Mouse (Mus musculus): ENCODE data around the gene Mylk2. TPM values are rescaled to one million over a fixed set of nuclear protein-coding genes. Genes with fewer than 3 reads are reported as not detected.

Mylk2 gene
- polyA plus RNA-seq, 2 experiments: not detected

DNA sequence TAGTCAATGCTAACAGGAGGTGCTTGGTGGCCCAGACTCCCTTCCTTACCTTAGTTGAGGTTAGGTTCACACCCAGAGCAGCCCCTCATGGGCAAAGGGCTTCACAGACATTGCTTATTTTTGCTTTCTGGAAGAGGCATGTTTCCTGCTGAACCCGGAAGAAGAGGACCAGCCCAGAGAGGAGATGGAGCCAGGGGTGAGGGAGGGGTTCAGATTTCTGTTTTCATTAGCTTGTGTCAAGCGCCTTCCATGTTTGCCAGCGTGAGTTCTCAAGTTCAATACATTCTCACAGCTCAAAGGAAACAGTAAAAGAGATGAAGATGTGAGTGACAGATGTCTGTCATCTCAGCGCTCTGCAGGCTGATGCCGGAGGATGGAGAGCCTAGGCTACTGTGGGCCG is 1.3 kb upstream of the Mylk2 start:
- Histone ChIP-seq H3K9me3 (ENCODE audit: control insufficient read depth, low read length) (no peaks in the 10 kb centered on the region), H3K27ac (no peak overlapping the region), H3K9ac (replicated peaks) (no peak overlapping the region), H3K27me3 (ENCODE audit: control insufficient read depth, insufficient read depth, low read length) (peaks cover 18% of the 10 kb centered on the region), H3K4me3 (ENCODE audit: insufficient read depth in 1 of 2, low read depth in 2 of 2, low read length in 2 of 2) (no peak overlapping the region), H3K4me1 (replicated peaks; ENCODE audit: control insufficient read depth in 2 of 2, insufficient read depth in 2 of 2, low read length in 1 of 2) (peaks cover 0 to 2% of the 10 kb centered on the region in 2 experiments; a peak in 1 of 4 replicates), H3K36me3 (replicated peaks; ENCODE audit: control insufficient read depth, insufficient read depth, low read depth) (no peaks in the 10 kb centered on the region), H3K4me2 (ENCODE audit: low read depth) (no peak overlapping the region)
- WGBS (ENCODE audit: insufficient replicate concordance): 68% methylated on average over 6 of the region's 6 CpGs
- no peak for TF ChIP-seq EP300 (IDR thresholded peaks at IDR 0.05; ENCODE audit: low read depth)
- TF ChIP-seq CTCF (IDR thresholded peaks at IDR 0.05; ENCODE audit: low read depth): no peak
- no peak for DNase-seq (ENCODE audit: low read depth in 3 of 3, low spot score in 3 of 3)
- no peak for ATAC-seq (ENCODE audit: insufficient read depth)

DNA sequence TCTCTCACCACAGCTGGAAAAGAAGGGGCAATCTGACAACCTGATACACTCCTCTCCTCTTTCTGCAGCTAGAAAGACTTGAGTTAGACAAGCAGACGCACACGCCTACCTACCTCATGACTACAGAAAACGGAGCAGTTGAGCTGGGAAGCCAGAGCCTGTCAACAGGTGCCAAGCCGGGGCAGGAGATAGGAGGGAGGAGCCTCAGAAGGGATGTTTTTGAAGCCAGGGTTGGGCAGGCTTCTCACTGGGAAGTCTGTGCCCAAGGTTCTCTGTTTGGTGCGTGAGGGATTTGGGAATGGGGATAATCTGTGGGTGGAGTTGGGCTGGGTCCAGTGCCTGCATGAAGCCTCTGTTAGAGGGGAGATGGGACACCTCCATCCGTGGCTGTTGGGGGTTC is 280 bp downstream of the Mylk2 start:
- DNase-seq (ENCODE audit: low read depth in 3 of 3, low spot score in 3 of 3) (no peak), ATAC-seq (ENCODE audit: insufficient read depth) (no peak)
- Histone ChIP-seq H3K4me2 (ENCODE audit: low read depth) (no peak overlapping the region), H3K4me1 (replicated peaks; ENCODE audit: control insufficient read depth in 2 of 2, insufficient read depth in 2 of 2, low read length in 1 of 2) (peaks cover 0 to 2% of the 10 kb centered on the region in 2 experiments; a peak in 1 of 4 replicates), H3K4me3 (ENCODE audit: insufficient read depth in 1 of 2, low read depth in 2 of 2, low read length in 2 of 2) (no peak overlapping the region), H3K27me3 (ENCODE audit: control insufficient read depth, insufficient read depth, low read length) (peaks cover 18% of the 10 kb centered on the region), H3K9me3 (ENCODE audit: control insufficient read depth, low read length) (no peaks in the 10 kb centered on the region), H3K36me3 (replicated peaks; ENCODE audit: control insufficient read depth, insufficient read depth, low read depth) (no peaks in the 10 kb centered on the region), H3K9ac (replicated peaks) (no peak overlapping the region), H3K27ac (no peak overlapping the region)
- no peak for TF ChIP-seq EP300 (IDR thresholded peaks at IDR 0.05; ENCODE audit: low read depth)
- no peak for TF ChIP-seq CTCF (IDR thresholded peaks at IDR 0.05; ENCODE audit: low read depth)
- WGBS (ENCODE audit: insufficient replicate concordance): 29% methylated on average over 6 of the region's 6 CpGs

GRCm38 (mm10) chr2:152913471-152913870 is 2.3 kb downstream of the Mylk2 start:
- no peaks in the 10 kb centered on the region for H3K9me3 ChIP-seq (ENCODE audit: control insufficient read depth, low read length)
- ATAC-seq (ENCODE audit: insufficient read depth): no peak
- H3K27me3 ChIP-seq (ENCODE audit: control insufficient read depth, insufficient read depth, low read length): peaks cover 18% of the 10 kb centered on the region
- H3K27ac ChIP-seq: no peak overlapping the region
- DNase-seq (ENCODE audit: low read depth in 3 of 3, low spot score in 3 of 3): no peak
- no peak overlapping the region for H3K4me3 ChIP-seq (ENCODE audit: insufficient read depth in 1 of 2, low read depth in 2 of 2, low read length in 2 of 2)
- H3K4me1 ChIP-seq (replicated peaks; ENCODE audit: control insufficient read depth in 2 of 2, insufficient read depth in 2 of 2, low read length in 1 of 2): peaks cover 0 to 2% of the 10 kb centered on the region in 2 experiments; a peak in 1 of 4 replicates
- no peak overlapping the region for H3K9ac ChIP-seq (replicated peaks)
- no peak for TF ChIP-seq CTCF (IDR thresholded peaks at IDR 0.05; ENCODE audit: low read depth)
- TF ChIP-seq EP300 (IDR thresholded peaks at IDR 0.05; ENCODE audit: low read depth): no peak
- H3K4me2 ChIP-seq (ENCODE audit: low read depth): no peak overlapping the region
- H3K36me3 ChIP-seq (replicated peaks; ENCODE audit: control insufficient read depth, insufficient read depth, low read depth): no peaks in the 10 kb centered on the region
- WGBS (ENCODE audit: insufficient replicate concordance): 27% methylated on average over 7 of the region's 7 CpGs

DNA sequence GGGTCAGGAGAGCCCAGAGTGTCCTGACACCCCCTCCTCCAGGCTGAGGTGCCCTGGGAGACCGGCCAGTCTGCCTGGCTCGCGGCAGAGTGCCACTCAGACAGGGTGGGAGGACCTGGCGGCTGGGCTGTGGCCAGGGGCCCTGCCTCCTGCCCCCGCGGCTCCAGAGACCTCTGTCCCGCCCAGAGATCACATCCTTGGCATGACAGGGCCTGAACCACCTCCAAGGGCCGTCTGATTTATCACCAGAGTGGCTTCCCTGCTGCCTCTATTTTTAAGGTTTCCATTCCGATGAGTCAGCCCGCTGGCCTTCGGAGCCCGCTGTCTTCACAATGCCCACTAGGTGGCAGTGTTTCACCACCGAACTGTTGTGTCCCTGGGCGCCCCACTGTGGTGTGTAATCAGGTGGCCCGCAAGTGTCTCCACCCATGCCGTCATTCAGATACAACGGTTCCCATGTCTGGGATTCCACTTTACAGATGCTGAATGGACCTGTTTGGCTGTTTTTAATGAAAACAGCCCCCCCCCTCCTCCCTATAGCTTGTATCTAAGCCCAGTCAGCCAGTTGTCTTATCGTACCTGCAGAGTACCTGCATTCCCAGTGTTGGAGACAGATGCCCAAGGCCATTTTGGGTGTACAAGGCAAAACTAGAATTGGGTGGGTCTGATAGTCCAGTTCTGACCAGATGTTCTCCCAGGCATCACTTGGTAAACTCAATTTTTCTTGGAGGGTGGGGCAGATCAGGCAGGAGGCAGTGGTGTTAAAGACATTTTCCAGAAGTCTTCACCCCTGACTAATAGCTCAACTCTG is 3.4 kb downstream of the Mylk2 start:
- Histone ChIP-seq H3K4me3 (ENCODE audit: insufficient read depth in 1 of 2, low read depth in 2 of 2, low read length in 2 of 2) (no peak overlapping the region), H3K4me2 (ENCODE audit: low read depth) (no peak overlapping the region)

DNA sequence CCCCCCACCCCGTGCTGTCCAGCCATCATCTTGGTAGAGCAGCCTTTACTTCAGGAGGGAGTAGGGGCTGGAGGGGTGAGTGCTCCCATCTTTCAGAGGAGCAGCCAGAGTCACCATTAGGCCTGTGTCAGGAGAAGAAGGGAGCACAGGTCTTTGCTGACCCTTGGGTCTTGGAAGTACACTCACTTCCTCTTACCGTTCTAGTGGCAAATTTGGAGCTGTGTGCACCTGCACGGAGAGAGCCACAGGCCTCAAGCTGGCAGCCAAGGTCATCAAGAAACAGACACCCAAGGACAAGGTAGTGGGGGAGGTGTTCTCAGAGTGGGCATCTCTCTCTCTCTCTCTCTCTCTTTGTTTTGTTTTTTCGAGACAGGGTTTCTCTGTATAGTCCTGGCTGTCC is 4.3 kb downstream of the Mylk2 start:
- no peak for ATAC-seq (ENCODE audit: insufficient read depth)
- Histone ChIP-seq H3K27ac (no peak overlapping the region), H3K4me1 (replicated peaks; ENCODE audit: control insufficient read depth in 2 of 2, insufficient read depth in 2 of 2, low read length in 1 of 2) (peaks cover 0 to 2% of the 10 kb centered on the region in 2 experiments; a peak in 1 of 4 replicates), H3K9ac (replicated peaks) (no peak overlapping the region), H3K4me2 (ENCODE audit: low read depth) (no peak overlapping the region), H3K9me3 (ENCODE audit: control insufficient read depth, low read length) (no peaks in the 10 kb centered on the region), H3K36me3 (replicated peaks; ENCODE audit: control insufficient read depth, insufficient read depth, low read depth) (no peaks in the 10 kb centered on the region), H3K4me3 (ENCODE audit: insufficient read depth in 1 of 2, low read depth in 2 of 2, low read length in 2 of 2) (no peak overlapping the region), H3K27me3 (ENCODE audit: control insufficient read depth, insufficient read depth, low read length) (peaks cover 18% of the 10 kb centered on the region)
- WGBS (ENCODE audit: insufficient replicate concordance): 42% methylated on average over 4 of the region's 4 CpGs
- TF ChIP-seq CTCF (IDR thresholded peaks at IDR 0.05; ENCODE audit: low read depth): no peak
- TF ChIP-seq EP300 (IDR thresholded peaks at IDR 0.05; ENCODE audit: low read depth): no peak
- DNase-seq (ENCODE audit: low read depth in 3 of 3, low spot score in 3 of 3): no peak

More for the DNA sequence above, 3.4 kb downstream of the Mylk2 start:
- Histone ChIP-seq H3K27ac (no peak overlapping the region), H3K4me1 (replicated peaks; ENCODE audit: control insufficient read depth in 2 of 2, insufficient read depth in 2 of 2, low read length in 1 of 2) (peaks cover 0 to 2% of the 10 kb centered on the region in 2 experiments; a peak in 1 of 4 replicates), H3K36me3 (replicated peaks; ENCODE audit: control insufficient read depth, insufficient read depth, low read depth) (no peaks in the 10 kb centered on the region), H3K27me3 (ENCODE audit: control insufficient read depth, insufficient read depth, low read length) (peaks cover 18% of the 10 kb centered on the region), H3K9ac (replicated peaks) (no peak overlapping the region), H3K9me3 (ENCODE audit: control insufficient read depth, low read length) (no peaks in the 10 kb centered on the region)
- TF ChIP-seq EP300 (IDR thresholded peaks at IDR 0.05; ENCODE audit: low read depth) (no peak), CTCF (IDR thresholded peaks at IDR 0.05; ENCODE audit: low read depth) (peak; percentile 98)
- DNase-seq (ENCODE audit: low read depth in 3 of 3, low spot score in 3 of 3): peak; percentile 52 to 72 (median 52)
- 4% methylated on average over 18 of the region's 18 CpGs for WGBS (ENCODE audit: insufficient replicate concordance)
- 0 out of 2 replicates have a peak, but pooled peaks have one; percentile 37 for ATAC-seq (ENCODE audit: insufficient read depth)

Measured in liver, embryonic 14.5 days (tissue).